Comparison of ENCODE assay signal across 1 mouse cellular context in the genomic region with DNA sequence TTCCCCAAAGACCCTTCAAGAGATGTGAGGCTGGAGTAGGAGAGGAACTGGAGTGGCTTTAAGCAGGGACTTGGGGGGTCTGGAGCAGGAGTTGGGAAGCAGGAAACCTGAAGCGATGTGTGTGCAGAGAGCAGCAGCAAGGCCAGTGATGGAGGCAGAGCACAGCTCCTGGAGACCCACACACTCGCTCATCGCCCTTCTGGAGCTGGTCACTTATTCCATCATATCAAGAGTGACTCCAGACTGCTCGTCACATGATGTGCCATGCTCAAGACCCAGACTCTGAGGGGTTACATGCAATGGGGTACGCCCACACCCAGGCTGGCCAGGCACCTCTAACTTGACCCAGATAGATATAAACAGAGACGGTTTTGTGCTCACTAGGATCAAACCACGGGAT.
TF ChIP-seq lines count a peak whose summit lies in the region.

No protein-coding gene starts in this region.

TF ChIP-seq in ES-E14, 5 proteins besides CTCF, POLR2A, EP300 and RAD21:
- TF ChIP-seq HCFC1 (IDR thresholded peaks at IDR 0.05; ENCODE audit: borderline replicate concordance, insufficient read depth, low read length) (no peak), MAFK (IDR thresholded peaks at IDR 0.05; ENCODE audit: insufficient read depth, low read depth, low read length) (no peak), ZNF384 (IDR thresholded peaks at IDR 0.05; ENCODE audit: low read depth, low read length) (no peak), CHD2 (IDR thresholded peaks at IDR 0.05; ENCODE audit: low read depth, low read length) (no peak), ZC3H11A (IDR thresholded peaks at IDR 0.05; ENCODE audit: borderline replicate concordance, low read depth, low read length) (no peak)
